Mouse (Mus musculus): ENCODE results near the gene Map3k7cl.

Map3k7cl gene

GRCm38 (mm10) chr16:87587843-87588242 lies 34.7 kb downstream of the Map3k7cl start:
- no peak for DNase-seq (ENCODE audit: low spot score)

DNA sequence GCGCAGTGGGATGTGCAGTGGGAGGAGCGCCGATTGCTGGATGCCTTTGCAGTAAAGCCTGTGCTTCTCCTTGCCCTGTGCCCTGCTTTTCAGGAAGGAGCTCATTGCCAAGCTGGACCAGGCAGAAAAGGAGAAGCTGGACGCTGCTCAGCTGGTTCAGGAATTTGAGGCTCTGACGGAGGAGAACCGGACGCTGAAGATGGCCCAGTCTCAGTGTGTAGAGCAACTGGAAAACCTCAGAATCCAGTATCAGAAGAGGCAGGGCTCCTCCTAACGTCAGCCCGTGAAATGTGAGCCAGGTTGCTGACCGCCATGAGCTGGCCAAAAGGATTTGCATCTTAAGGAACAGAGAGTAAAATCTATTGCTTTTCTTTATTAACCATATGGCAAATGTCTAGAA lies 41.0 kb downstream of the Map3k7cl start:
- no peak for DNase-seq (ENCODE audit: low spot score)

DNA sequence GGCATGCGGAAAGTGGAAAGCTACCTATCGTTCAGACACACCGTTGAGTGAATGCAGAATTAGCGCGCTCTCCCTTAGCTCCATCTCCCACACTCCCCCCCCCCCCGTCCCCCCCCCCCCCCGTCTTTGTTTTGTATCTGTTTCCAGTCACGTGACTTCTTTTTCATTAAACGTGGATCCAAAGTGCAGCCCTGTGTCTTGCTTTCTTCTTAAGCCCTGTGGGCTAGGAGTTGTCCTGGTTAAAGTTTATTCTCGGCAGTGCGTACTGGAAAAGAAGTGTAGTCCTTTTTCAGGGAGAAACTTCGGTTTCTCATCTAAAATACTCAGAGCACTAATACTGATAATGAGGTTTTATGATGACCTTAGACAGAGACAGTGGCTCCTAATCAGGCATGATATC lies 42.0 kb downstream of the Map3k7cl start:
- DNase-seq (ENCODE audit: low spot score): no peak

DNA sequence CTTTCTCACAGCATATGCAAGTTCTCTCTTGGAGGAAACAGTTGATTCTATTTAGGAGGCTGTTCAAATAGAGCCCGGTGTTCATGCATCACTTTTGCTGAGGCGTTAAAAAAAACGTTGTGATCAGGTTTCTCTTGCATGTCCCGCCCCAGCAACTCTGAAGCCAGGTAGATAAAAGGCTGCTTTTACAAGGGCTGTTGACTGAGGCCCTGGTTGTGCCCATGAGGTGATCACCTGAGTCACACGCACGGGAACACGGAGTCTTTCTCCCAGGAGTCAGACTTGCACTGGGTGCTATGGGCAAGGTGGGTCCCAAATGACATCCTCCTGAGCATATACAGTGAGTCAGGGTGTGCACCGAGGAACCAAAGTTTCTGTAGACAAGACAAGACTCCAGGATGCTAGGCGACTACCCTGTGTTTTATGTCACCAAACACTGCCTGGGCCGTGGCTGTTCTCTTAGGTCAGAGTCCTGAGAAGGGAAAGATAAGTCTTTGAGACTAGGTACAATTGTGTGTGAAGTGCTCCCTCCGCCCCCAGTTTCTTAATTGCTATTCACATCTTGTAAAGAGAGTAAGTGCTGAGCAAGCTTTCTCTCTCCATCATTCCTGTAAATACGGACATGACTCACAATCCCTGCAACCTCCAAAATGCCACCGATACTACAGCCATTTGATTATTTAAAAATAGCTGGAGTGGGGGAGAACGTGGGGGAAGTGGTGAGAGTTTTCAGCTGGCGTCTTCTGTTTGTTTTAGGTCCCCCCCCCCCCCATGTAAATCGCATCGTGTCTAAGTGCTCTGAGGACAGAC lies 49.8 kb downstream of the Map3k7cl start:
- DNase-seq (ENCODE audit: low spot score): no peak

GRCm38 (mm10) chr16:87604002-87604401 lies 50.9 kb downstream of the Map3k7cl start:
- no peak for DNase-seq (ENCODE audit: low spot score)

DNA sequence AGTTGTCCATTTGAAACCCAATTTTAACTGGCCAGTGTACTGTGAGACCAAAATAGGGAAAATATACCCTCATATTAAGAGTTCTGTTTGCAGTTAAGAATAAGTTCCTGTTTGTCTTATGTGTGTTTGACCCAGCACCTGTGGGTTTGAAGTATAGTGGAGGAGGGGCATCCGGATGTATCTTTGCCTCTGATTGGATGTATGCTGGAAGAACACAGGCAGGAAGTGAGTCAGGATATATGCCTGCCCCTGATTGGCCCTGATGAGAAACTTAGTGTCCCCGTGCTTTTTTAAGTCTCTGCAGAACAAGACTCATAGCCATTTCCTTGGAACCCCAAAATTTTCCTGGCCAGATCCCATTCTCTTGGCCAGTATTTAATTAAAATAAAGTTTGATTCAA lies 51.8 kb downstream of the Map3k7cl start:
- no peak for DNase-seq (ENCODE audit: low spot score)

DNA sequence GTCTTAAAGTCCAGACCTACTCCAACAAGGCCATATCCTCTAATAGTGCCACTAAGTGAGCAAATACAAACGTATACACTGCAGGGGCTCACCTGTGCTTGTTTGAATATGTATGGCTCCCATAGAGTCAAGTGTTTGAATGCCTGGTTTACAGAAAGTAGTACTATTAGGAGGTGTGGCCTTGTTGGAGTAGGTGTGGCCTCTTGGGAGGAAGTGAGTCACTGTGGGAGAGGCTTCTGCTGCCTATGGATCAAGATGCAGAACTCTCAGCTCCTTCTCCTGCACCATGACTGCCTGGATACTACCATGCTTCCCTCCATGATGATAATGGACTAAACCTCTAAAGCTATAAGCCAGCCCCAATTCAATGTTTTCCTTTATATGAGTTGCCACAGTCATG lies 54.3 kb downstream of the Map3k7cl start:
- DNase-seq (ENCODE audit: low spot score): no peak

DNA sequence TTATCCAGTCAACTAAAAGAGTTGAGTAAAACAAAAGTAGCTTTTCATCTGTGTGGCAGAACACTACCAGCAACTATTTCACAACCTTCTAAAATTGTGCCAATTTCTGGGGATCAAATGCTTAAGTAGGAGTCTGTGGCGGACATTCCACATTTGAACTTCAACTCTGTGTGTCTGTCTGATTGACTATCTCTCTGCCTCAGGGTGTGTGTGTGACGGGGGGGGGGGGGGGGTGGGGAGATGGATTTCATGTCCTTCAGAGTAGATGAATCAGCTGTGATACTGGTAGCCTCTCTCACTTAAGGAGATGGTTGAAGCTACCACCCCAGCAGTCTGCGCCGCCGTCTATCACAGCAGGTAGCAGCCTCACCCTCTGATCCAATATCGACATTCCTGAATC lies 54.8 kb downstream of the Map3k7cl start:
- no peak for DNase-seq (ENCODE audit: low spot score)

DNA sequence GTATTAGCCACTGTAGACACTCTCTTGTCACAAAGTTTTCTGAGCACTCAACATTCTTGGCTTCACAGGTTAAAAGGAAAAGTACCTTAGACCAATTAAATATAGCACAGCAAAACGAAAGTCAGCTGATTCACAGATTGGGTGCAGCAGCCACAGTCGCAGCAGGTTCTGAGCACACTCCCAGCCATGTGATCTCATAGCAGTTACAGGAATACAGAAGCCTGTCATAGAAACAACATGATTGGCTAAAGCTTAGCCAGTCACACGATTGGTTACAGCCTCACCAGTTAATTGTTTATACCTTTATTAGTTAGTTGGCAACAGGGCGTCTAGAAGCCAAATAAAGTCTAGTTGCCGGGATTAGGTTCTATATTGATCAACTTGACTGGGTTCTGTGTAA lies 57.0 kb downstream of the Map3k7cl start:
- no peak for DNase-seq (ENCODE audit: low spot score)

DNA sequence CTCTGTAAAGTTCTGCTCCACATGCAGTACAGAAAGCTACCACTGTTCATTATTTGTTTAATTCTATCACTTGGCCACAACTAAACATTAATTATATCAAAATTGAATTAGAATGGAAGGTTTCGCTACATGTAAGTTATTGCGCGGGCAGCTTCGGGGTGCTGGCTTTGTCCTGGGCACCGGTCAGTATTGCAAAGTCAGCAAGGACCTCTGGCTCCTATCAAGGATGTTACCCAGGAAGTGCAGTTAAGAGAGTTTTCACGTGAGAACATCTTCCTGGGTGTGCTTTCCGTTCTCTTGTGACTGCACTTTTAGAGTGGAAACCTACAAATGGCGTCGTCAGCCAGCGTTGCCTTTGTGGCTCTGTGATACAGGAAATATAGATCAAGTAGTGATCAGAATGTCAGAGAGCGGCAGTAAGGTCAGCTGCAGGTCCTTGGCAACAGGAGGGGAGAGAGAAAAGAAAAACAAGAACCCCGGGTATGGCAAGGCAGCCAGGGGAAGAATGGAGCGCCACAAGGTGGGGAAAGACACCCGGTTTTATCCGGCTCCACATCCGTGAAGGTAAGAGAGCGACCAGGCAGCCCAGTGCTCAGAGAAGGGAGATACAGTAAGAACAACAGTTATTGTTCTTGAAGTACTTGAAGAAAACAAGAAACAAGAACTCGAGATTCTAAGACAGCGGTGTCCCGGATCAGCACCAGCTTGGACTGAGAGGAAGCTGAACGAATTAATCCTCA lies 57.6 kb downstream of the Map3k7cl start:
- DNase-seq (ENCODE audit: low spot score): no peak

GRCm38 (mm10) chr16:87611420-87611819 lies 58.3 kb downstream of the Map3k7cl start:
- no peak for DNase-seq (ENCODE audit: low spot score)

DNA sequence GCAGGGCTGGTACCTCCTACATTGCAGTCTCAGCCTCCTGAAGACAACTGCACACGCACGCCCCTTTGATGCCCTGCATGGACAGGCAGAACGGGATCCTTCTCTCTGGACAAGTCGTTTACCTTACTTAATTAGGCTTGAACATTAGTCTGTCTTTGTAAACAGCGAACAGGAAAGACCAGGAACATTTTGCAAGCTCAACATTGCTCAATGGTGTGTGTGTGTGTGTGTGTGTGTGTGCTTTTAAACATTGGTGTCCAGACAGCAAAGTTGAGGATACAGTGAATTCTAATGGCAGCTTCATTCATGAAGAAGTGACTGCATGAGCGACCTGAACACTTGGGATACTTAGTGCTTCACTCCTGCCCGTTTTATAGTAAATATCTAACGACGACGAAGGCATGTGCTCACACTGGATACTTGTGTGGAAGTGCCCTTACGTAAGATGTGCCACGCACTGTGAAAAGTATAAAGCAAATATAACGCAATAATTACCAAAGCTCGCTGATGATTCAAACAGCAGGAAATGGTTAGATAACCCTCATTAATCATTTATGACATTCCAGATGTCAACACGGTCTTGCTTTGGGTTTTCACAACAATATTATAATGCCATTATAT lies 59.2 kb downstream of the Map3k7cl start:
- DNase-seq (ENCODE audit: low spot score): no peak

DNA sequence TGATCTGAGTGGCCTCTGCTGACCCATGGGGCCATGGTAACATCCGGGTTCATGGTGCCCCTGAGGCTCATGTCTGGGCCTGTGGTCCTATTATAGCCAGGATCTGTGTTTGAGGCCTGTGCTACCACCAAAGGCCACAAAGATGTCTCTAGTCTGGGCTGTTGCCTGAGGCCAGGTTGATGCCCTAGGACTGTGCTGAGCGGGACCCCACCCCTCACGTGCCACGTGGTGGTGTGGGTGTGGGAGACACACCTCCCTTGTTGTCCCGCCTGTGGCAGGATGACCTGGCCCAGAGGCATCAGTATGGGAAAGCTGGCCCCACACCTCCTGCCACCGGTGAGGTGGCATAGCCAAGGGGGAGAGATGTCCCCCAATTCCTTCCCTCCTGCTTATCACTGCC lies 64.2 kb downstream of the Map3k7cl start:
- no peak for DNase-seq (ENCODE audit: low spot score)

DNA sequence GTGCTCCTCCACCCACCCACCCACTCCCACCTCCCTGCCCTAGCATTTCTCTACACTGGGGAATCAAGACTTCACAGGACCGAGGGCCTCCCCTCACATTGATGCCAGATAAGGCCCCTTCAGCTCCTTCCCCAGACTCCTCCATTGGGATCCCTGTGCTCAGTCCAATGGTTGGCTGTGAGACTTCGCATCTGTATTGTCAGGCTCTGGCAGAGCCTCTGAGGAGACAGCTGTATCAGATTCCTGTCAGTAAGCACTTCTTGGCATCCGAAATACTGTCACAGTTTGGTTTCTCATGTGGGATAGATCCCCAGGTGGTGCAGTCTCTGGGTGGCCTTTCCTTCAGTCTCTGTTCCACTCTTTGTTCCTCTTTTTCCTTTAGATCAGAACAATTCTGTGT lies 68.1 kb downstream of the Map3k7cl start:
- no peak for DNase-seq (ENCODE audit: low spot score)

DNA sequence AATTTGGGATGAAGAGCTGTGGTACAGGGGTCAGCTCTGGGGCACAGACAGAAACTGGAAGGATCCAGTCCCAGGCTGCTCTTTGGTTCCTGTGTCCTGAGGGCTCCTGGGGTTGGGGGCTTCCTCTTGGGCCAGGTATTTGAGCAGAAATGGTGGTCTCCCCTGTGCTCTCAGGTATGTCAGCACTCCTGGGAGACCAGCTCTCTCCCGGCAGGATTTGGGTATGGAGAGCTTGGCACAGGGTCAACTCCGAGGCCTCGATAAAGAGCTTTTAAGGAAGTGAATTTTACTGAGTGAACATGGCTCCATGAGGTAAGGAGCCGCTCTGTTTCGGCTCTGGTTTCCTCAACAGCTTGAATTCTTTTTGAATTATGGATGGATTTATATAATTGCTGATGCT lies 70.8 kb downstream of the Map3k7cl start:
- DNase-seq (ENCODE audit: low spot score): no peak

GRCm38 (mm10) chr16:87624937-87625336 lies 71.8 kb downstream of the Map3k7cl start:
- DNase-seq (ENCODE audit: low spot score): no peak

DNA sequence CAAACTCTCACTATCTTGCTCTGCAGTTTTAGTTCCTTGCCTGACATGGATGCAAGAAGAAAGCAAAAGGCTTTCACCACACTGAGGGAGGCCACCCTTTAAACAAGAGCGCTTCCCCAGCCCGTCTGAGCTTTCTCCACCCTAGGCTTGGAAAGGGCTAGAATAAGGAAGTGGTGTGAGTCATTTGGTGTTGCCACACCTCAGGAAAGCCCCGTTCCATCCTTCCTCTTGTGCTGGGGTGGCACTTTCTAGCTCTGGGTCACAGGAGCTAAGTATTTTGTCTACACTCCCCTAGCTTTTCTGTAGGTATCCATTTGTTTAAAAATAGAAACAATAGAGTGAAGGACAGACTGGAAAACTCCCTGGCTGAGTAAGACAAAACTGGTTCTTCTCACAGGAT lies 72.2 kb downstream of the Map3k7cl start:
- DNase-seq (ENCODE audit: low spot score): no peak

- no peak for DNase-seq (ENCODE audit: low spot score)
Observed at GRCm38 (mm10) chr16:87625816-87626215, 72.7 kb downstream of the Map3k7cl start.

DNA sequence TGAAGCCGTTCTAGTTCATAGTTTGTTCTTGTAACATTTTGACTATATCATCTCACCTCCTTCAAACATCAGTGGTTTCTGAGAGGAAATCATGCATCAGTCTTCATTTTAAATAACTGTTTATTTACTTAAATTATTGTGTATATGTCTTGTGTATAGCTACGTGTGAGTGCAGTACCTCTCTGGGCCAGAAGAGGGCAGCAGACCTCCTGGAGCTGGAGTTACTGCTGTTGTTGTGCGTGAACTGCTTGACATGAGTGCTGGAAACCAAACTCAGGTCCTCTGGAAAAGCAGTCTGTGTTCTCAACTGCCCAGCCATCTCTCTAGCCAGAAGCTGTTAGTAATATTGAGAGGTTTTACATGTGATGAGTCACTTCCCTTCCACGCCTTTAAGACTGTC lies 73.6 kb downstream of the Map3k7cl start:
- DNase-seq (ENCODE audit: low spot score): no peak

DNA sequence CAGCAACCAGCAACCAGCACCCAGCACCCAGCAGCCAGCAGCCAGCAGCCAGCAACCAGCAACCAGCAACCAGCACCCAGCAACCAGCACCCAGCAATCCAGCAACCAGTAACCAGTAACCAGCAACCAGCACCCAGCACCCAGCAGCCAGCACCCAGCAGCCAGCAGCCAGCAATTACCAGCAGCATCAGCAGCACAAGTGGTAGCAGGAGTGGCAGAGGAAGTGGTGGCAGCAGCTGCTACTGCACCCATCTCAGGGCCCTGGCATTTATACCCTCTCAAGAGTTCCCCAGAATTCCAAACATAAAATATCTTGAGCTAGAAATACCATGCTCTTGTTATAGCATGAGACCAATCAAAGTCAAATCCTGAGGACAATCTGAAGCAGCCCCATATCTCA lies 81.6 kb downstream of the Map3k7cl start:
- DNase-seq (ENCODE audit: low spot score): no peak

GRCm38 (mm10) chr16:87635213-87635755 lies 82.2 kb downstream of the Map3k7cl start:
- DNase-seq (ENCODE audit: low spot score): no peak

DNA sequence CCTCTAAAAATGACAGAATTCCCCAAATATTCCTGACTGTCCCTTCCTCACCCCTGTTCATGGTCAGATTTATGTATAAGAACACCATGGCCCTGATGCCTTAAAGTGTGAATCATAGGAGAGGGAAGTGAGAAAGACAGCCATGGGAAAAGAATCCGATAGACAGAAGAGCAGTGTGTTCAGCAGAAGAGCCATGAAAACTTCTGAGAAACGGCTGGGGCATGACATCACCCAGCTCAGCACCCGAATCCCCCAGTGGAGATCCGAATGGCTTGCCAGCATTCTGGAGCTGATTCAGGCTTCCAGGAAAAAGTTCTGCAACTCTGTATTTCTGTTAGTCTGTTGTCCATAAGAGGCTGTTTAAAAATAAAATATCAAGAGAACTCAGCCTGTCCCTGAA lies 82.7 kb downstream of the Map3k7cl start:
- no peak for DNase-seq (ENCODE audit: low spot score)

GRCm38 (mm10) chr16:87638098-87638497 lies 85.0 kb downstream of the Map3k7cl start:
- no peak for DNase-seq (ENCODE audit: low spot score)
